Mouse (Mus musculus) cerebellum, adult 8-10 months (tissue): Measurements from ENCODE around the gene Slfn8.
"Not testable (repeated sequence)": the region's sequence is repeated elsewhere in the genome, so short reads cannot be mapped to it uniquely, and the experiment has no call there.

Source experiments
- DNase-seq: peaks from one replicate; pipeline ENCODE4 v3.0.0; 2022

The Slfn8 gene

GRCm38 (mm10) chr11:82990612-82991385, 29.8 kb downstream of the Slfn8 start:
- not testable (repeated sequence) for DNase-seq

GRCm38 (mm10) chr11:82989357-82989756, 31.3 kb downstream of the Slfn8 start:
- no peak for DNase-seq

- no peak for DNase-seq
Observed at GRCm38 (mm10) chr11:82987621-82988020, 33.0 kb downstream of the Slfn8 start.

- DNase-seq = no peak
Observed at GRCm38 (mm10) chr11:82983193-82983592, 37.4 kb downstream of the Slfn8 start.

- DNase-seq = not testable (repeated sequence)
Observed at GRCm38 (mm10) chr11:82982409-82982808, 38.2 kb downstream of the Slfn8 start.

GRCm38 (mm10) chr11:82973916-82974315, 46.7 kb downstream of the Slfn8 start:
- DNase-seq = no peak

GRCm38 (mm10) chr11:82971590-82971974, 49.0 kb downstream of the Slfn8 start:
- no peak for DNase-seq

- DNase-seq = peak; percentile 28
Observed at GRCm38 (mm10) chr11:82970712-82971589, 49.7 kb downstream of the Slfn8 start.

GRCm38 (mm10) chr11:82962215-82962614, 58.4 kb downstream of the Slfn8 start:
- DNase-seq = no peak

GRCm38 (mm10) chr11:82961743-82962142, 58.9 kb downstream of the Slfn8 start:
- DNase-seq = no peak

GRCm38 (mm10) chr11:82959613-82960012, 61.0 kb downstream of the Slfn8 start:
- DNase-seq = peak; percentile 32

GRCm38 (mm10) chr11:82956925-82957324, 63.7 kb downstream of the Slfn8 start:
- no peak for DNase-seq

GRCm38 (mm10) chr11:82954631-82955030, 66.0 kb downstream of the Slfn8 start:
- DNase-seq = no peak

GRCm38 (mm10) chr11:82952612-82953542, 67.7 kb downstream of the Slfn8 start:
- DNase-seq = no peak
